Mouse (Mus musculus) G1E (cell line): ENCODE results near the gene Adh1.

ENCODE experiments used
- CTCF ChIP-seq: IDR thresholded peaks from 2 replicates; pipeline ENCODE4 v1.5.1; 2012; ENCODE audit warnings: low read depth, low read length, inconsistent platforms, mixed read lengths
- GATA1 ChIP-seq: IDR thresholded peaks from 2 replicates; pipeline ENCODE4 v1.6.1; 2012; ENCODE audit warnings: borderline replicate concordance, low read length, inconsistent platforms, mixed read lengths
- TAL1 ChIP-seq: conservative IDR thresholded peaks from 2 replicates; pipeline ENCODE4 v1.6.1; 2012; ENCODE audit warnings: low read depth, low read length, inconsistent platforms, mixed read lengths

- TF ChIP-seq CTCF = no peak
- no peak for TF ChIP-seq GATA1
- no peak for TF ChIP-seq TAL1
These were observed 43.1 kb downstream of the Adh1 start for GRCm38 (mm10) chr3:138303771-138304488.
